Mouse (Mus musculus) ovary, postnatal 14 days (tissue): ENCODE measurements around the gene Xdh.

Source experiments
- DNase-seq: peaks from one replicate; pipeline ENCODE4 v3.0.0; 2022; ENCODE audit warnings: low spot score

The Xdh gene

DNA sequence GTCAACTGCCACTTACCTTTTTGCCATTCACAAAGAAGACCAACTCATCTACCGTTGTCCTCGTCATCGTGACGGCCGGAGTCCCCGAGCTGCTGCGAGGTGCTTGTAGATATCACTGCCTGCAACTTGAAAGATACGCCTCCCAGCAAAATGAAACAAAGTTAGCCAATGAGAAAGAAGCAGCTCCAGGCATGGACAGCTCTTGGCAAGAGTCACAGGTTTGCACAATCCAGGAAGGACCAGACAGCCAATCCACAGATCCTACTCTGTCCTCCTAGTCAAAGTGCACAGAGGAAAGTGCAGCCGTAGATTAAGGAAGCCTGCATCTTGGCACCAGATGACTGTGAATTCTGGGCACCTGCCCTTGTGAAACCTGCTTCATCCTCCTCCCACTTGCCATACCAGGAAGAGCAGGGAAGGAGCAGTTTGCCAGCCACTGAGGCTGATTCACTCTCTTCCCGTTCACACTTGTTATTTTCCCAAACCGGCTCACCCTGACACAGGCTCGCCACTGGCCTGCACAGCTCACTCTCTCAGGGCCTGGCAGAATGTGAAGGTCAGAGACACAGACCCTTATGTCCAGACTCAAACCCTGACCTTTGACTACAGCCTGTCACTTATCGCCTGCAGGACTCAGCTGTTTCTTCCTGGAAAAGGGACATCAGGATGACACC lies at the start of gene Xdh:
Gene Xdh, minus strand, starts transcription at position 135 of the 674 bp plus-strand sequence.
- DNase-seq = peak; percentile 44

DNA sequence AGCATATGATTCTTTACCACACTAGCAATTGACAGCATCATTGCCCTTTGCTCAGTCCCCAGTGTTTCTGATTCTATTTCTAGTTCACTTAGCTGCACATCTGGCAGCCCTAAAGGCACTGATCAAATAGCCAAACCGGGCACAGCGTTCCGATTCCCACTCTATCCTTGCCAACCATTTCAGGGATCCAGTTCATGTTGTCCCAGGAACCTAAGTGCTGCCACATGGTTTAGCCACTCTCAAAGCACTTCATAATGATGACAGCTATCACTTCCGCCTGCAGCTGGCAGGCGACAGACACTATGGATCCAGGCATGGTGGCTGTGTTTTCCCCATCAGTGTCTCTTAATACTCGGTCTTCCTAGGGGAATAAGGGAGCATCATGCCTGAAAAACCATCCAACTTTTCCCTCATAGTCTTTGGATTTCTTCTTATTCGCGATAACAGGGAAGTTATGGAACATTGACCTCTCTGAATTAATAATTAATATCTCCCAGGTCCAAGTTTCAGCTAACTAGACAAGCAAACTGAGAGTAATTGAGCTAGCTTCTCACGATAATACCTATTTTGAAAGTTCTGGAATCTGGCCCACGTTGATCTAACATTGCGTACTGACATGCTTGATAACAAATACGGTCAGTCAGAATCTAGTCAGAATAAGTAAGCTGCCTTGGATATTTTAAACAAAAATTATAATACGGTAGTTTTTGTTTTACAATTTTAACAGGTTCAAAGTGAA lies 46.1 kb upstream of the Xdh start:
- DNase-seq = no peak

DNA sequence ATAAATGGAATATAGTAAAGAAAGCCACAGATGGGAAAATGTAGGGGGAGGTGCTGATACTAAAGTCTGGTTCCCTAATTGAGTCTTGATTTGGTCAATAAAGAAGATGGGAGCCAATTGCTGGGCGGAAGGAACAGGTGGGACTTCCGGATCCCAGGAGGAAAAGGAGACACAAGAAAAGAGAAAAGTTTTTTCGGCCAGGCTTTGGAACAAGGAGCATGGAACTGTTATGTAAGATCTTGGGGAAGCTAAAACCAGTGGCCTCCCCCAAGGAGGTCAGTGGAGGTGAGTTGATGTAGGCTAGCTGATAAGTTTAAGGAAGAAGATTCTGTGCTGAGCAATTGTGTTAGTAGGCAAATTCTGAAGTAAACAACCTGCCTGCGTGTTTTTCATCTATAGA lies 41.3 kb upstream of the Xdh start:
- no peak for DNase-seq

DNA sequence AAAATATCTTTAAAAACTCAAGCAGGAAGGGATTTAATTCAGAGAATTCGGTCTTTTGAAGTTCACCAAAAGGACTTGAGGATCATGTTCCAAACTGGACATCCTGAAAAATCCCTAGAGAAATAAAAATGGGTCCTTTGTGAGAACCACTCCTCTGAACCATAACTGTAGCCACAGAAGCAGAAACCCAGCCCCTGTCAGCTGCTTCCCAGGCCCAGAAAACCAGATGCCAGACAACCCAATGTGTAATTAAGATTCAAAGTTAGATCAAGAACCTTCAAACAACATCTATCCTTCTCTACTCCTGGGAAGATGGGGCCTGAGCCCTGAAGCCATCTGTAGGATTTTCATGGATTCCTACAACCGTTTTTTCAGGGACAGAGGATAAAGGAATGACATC lies 36.6 kb upstream of the Xdh start:
- DNase-seq = no peak

DNA sequence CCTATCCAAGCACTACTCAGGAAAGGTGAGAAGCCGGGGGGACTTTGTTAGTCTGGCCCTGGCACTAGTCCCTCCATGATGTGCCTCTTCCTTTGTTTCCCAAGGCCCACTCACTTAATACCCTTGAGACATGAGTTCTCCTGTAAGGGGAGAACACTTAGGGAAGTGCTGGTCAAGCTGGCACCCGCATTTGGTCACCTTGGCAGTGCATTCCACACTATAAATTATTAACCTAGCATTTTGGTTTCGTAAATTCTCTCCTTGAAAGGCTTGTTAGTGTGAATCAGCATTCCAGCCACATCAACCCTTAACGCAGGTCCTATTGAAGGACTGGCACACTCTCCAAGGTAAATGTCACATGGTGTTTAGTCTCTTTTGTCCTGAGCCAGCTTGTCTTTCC lies 35.9 kb upstream of the Xdh start:
- DNase-seq = no peak

DNA sequence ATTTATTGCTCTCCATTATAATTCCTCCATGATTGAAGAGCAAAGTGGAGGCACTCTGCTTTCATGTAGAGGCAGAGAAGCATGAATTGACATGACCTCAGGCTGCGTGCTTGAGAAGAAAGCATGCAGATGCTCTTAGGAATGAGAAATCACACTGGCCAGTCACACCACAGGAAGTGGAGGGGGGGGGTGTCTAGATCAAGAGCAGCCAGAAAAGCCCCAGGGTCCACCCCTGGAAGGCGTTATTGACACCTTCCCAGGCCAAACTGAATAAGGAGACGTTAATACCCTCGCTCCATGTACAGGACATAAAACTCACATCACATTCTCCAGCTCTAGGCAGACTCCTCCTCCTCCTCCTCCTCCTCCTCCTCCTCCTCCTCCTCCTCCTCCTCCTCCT lies 34.5 kb upstream of the Xdh start:
- no peak for DNase-seq

DNA sequence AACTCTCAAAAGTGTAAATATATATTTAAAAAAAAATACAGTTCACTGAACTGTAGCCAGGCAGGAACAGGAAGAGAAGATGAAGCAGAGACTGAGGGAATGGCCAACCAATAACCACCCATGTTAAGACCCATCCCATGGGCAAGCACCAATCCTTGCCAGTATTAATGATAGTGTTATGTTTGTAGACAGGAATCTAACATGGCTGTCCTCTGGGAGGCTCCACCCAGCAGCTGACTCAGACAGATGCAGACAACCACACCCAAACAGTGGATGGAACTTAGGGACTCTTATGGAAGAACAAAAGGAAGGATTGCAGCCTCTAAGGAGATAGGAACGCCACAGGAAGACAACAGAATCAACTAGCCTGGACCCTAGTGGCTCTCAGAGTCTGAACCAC lies 32.9 kb upstream of the Xdh start:
- no peak for DNase-seq

DNA sequence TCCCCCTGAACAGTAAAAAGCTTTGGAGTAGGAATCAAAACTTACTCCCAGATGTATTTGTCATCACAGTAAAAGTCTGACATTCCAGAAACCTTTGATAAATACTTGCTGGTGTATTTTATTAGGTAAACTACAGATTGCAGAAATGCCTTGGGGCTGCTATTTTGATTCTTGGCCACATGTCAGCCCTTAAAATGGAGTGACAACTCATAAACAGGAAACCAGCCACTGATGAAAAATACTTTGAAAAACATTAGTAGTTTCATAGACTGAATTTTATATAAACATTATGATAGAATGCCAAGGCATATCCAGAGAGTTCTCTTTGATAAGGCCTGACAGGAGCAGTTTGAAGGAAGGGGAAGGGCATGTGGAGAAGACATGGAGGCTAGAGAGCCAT lies 26.1 kb upstream of the Xdh start:
- DNase-seq = no peak

DNA sequence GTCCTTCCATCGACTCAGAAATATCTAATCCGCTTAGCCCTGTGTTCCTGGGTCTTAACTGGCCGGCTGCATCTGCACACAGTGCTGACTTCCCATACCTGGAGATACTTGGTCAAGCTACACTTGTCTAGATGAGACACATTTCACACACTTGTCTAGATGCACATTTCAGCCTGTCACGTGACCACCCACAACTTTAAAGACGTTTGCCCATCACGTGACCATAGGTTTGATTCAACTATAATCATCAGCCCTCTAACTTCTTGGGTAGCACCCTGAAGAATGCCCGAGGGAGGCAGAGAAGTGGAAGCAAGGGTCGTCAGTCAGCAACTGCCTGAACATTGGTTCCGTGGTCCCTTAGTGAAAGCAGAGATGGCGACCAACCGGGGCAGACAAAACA lies 22.7 kb upstream of the Xdh start:
- DNase-seq = no peak

DNA sequence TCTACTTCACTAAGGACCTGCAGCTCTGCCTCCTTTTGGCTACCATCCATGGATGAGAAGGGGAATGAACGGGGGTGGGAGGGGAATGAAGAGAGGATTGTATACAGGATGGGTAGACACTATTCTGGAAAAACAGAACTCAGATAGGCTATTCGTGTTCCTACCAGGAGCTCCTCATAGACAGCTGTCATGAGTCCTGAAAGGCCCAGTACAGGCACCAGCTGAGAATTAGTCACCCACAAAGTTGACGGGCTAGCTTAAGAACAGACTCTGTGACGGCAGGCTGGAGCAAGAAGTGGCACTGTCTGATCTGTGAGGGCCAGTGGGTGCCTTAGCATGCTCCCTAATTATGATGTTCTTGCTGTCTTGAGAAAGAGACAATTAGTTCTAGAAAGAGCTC lies 21.3 kb upstream of the Xdh start:
- no peak for DNase-seq

DNA sequence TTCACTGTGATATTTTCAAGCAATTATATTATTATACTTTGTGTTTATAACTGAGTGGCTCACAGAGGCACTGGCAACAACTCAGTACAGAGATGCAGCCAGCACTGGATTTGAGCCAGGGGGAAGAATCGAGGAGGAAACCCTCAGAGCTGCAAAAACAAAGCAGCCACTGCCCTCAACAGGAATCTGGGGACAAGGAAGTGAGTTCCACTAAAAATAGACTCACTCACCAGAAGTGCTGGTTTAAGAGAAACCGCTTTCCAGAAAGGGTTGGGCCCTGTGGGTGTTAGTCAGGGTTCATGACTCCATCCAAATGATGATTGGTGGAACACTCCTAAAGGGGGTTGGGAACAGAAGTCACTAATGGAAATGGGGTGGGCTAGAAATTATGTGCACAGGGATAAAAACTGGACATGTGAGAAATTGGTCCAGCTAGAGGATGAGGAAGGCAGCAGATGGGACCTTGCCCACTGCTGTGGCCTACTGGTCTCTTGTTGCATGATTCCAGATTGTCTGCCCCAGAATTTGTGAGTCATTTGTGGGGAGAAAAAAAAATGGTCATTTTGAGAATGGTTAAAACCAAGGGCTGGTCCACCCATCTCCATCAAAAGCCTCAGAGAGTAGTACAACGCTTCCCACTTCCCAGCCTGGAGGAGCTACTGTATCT lies 20.5 kb upstream of the Xdh start:
- no peak for DNase-seq

DNA sequence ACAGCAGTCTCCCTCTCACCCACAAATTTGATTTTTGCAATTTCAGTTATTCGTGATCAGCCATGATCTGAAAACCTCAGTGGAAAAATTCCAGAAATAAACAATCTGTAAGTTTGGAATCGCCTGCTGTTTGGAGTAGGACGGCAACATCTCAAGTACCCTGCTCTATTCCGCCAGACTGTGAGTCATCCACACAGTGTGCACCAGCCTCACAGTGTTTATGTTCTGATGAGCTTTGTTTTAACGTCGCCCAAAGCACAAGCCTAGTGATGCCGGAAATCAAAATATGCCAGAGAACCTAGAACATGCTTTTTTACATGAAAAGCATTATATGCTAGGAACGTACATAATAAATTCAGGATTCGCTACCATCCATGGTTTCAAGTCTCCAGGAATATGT lies 14.9 kb upstream of the Xdh start:
- DNase-seq = no peak

DNA sequence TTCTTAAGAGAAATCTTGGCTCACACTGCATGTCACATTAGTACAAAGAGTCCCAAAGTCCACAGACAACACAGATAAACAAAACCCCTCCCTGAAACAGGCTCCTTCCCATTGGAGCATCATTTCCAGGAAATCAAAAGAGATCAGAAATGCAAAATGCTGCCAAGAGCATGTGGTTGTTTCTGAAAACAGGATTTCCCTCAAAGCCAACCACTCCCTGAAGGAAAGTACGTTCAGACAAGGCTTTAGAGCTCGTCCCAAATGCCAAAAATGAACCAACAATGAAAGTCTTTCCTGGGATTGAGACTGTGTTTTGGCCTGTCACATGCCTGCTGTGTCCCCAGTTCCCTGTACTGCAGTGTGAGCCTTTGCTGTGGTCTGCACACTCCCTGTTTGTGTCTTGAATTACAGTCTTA lies 12.6 kb upstream of the Xdh start:
- DNase-seq = no peak

DNA sequence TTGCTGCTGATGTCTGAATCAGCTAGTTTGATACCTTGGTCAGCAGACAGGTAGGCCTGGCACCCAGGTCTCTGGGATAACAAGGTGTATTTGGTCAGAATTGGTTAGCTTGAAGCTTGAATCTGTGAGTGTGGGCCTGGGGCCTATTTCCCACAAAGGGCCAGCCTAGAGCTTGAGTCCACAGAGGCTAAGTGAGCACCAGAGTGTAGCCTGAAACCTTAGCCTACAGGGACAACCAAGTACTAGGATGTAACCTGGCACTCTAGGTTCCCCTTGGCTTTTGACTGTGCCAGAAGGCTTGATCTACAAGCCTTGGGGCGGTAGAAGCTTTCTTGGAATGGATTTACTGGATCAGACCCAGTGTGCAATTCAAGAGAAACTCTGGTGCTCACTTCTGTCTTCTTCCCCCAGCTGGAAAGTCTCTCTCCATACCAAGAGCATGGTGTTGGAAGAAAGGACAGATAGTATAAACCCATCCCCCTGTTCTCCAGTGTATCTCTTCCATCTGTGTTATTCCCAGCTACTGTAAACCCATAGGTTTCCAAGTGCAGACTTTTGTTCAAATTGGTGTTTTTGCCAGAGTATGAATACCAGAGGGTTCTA lies 11.9 kb upstream of the Xdh start:
- DNase-seq = no peak

DNA sequence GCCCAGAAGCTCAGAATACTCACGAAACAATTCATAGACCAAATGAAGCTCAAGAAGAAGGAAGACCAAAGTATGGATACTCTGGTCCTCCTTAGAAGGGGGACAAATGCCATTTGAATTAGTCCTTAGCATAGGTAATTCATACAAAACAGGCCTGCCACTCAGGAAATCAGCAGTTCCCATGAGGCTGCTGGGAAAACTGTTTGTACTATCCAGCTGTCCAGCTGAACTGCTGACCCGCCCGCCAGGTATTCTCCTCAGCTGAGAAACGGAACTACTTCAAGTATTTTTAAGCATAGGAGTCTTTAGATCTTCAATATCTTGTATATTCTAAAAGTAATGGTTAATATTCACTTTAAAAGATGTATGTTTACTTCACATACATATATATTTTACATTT lies 10.7 kb upstream of the Xdh start:
- DNase-seq = no peak

DNA sequence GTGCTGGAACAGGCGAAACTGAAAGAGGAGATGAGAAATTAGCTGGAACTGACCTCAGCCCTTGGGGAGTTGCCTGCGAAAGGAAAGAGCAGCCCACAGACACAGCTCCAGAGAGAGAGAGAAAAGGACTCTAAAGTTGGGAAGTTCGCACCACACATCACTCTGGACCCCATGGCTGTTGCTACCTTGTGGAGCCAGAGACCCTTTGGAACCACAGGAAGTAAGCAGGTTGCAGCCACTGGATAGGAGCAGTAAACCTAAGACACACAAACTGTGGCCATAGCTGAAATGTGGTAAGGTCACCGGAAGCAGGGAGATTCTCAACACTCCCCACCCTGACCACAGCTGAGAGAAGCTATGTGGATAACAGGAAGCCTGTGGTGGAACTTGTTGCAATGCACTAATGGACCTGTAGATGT lies 2.1 kb upstream of the Xdh start:
- DNase-seq = no peak

DNA sequence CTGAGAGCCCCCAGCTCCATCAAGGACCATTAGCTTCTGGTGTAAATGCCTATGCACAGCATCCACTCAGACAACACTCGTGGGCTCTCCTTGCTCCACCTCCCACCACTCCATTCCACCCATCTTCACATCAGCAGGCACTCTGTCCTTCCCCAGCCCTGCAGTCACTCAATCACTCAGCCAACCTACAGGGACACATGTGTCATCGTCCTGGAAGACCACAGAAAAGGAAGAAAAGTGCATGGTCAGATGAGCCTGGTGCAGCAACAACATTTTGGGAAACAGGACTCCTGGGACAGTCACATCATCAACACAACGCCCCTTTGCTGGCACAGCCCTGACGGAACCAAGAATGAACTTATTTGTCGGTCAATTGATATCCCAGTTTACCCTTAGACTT lies 974 bp upstream of the Xdh start:
- no peak for DNase-seq

DNA sequence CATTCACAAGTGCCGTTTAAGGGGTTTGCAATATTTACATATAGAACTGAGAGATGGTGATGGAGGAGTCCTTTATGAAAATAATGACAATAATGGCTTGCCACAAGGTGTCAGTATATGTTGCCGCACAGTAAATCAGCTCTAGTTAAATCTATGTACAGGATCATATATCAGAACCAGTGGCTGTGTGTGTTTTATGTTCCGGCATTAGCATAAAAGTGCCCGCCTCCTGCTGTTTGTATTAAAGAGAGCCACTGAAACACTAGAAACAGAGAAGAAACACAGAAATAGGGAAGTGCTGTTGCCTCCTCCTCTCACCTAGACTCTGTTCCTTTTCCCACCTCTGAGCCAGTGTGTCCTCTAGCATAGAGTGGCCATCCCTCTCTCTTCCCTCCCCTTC lies 498 bp downstream of the Xdh start:
- no peak for DNase-seq

DNA sequence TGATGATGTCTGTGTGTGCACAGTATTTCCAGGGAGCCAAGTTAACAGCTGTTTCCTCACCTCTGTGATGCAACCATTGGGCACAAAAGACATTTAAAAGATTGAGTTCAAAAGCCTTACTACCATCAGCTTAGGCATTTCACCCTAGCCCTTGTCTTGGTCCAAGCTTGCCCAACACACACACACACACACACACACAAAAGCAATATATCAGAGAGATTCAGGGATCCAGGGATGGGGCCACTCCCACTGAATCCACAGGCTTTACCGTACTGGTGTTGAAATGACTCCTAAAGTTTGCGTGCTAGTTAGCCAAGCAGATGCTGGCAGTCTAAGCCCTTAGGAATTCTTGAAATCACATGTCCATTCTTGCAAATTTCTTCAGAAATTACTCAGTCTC lies 1.2 kb downstream of the Xdh start:
- no peak for DNase-seq

DNA sequence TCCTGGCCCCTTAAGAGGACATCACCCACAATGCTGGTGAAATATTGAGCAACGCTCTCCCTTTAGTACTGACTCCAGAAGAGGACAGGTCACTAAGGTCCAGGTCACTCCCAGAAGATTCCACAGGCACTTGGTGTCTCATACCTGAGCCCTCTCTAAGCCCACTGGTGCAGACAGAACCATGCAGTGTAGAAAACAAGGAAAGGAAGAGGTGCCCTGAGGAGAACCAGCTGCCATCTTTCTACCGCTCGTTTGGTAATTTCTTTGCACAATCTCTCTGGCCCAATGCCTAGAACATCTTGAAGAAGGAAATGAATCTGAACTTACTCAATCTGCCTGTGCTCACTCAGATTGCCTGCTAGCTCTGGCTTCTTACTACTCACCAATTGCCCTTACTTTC lies 2.0 kb downstream of the Xdh start:
- peak; percentile 33 for DNase-seq

DNA sequence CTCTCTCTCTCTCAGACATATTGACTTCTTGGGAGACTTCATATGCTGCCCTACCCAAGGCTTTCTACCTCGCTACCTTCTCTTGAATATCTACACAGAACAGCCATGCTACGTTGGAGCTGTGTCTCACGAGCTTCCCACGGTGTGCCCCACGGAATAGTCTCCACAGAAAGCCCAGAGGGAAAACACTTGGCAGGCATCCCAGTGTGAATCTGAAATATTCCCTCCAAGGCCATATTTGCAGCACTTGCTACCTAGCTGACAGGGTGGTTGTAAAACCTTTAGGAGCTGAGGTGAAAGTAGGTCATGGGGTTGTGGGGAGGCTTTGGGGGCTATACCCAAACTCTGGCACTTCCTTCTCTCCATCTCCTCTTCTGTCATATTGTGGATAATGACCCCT lies 3.1 kb downstream of the Xdh start:
- DNase-seq = no peak

DNA sequence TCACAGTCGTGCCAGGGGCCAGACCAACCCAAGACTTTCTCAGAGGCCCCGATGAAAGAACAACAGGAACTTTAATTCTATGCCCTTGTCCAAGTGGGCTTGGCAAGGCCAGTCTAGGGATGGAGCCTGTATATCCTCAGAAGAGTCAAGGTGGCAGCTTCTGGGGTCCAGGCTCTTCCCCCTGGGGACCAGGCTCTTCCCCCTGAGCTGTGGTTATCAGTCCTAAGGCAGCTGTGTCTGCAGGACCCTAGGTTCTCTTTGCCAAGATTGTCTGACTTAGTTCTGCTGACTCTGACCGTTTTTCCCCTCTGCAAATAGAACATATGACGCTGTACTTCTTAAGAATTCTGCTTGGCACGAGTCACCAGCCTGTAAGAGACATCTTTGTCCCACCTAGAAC lies 5.3 kb downstream of the Xdh start:
- no peak for DNase-seq
